Mouse (Mus musculus) fibroblast of lung, adult 2 months (primary cell): ENCODE data around the gene Hspb1.

Source experiments
- DNase-seq: peaks from one replicate; pipeline ENCODE4 v3.0.0-alpha.2; 2011; ENCODE audit warnings: low read depth

Gene Hspb1

DNA sequence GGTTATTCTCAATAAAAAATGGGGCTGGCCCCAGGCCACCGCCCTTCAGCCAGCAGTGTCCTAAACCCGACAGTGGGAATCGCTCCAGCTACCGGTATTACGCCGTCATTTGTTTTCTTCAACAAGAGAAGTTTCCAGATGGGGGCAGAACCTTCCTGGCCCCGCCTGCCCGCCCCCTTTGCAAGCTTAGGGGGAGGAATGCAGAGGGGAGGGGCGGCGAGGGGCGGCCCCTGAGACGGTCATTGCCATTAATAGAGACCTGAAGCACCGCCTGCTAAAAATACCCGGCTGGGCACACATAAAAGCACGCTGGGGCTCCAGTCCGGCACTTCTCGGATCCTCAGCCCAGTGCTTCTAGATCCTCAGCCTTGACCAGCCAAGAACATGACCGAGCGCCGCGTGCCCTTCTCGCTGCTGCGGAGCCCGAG lies at the start of gene Hspb1:
Gene Hspb1, plus strand, starts transcription at position 245 of the 428 bp plus-strand sequence.
- peak; percentile 78 for DNase-seq

DNA sequence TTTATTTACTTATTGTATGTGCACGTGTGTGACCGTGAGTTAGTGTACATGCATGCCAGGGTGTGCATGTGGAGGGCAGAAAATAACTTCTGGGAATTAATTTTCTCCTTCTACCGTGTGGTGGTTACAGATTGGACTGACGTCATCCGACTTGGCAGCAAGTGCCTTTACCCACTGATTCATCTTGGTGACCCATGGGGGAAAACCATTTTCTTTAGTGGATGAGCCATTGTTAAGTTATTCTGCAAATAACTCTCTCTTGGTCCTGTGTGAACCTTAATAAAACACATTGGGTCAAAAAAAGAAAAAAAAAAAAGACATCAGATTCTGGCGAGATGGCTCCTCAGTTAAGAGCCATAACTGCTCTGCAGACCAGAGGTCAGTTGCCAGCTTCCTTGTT lies 46.1 kb upstream of the Hspb1 start:
- DNase-seq, result peak; percentile 59

DNA sequence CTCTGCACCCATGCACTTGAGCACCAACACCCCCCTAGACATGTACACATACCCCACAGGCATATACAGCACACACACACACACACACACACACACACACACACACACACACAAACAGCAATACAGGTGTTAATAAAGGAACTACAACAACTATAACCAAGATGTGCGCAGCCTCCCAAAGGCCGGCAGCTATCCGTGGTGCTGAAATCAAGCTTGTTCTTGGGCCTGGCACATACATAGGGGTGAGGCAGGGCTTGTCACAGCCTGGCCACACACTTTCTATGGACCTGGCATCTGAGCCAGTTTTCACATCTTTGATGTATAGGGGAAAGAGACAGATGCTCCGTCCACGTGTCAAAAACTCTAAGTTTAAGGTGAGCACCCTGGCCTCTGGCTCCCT lies 44.3 kb upstream of the Hspb1 start:
- DNase-seq, result no peak

DNA sequence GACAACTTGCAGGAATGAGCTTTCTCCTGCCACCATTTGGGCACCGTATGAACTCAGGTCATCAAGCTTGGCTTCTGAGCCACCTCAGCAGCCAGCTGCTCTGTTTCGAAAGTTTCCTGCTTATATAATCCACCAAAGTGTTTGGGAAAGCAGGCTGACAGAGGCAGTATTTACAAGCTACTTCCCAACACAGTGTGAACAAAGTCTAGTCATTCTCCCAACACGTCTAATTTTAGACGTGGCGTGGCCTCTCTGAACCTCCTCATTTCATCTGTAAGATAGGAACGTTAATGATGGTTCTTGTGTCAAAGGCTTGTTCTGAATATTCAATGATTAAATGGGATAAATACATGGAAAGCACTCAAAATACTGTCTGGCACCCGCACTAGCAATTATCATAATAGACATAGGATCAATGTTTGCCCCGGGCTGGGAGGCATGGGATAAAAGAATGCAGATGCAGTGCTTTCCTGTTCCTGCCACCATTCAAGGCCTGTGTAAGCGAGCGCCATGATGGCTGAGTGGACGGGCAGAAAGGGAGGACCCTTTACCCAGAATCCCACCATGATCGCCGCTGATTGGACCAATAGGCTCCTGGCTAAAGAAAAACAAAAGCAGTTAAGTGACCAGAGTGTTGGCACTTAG lies 41.9 kb upstream of the Hspb1 start:
- no peak for DNase-seq

DNA sequence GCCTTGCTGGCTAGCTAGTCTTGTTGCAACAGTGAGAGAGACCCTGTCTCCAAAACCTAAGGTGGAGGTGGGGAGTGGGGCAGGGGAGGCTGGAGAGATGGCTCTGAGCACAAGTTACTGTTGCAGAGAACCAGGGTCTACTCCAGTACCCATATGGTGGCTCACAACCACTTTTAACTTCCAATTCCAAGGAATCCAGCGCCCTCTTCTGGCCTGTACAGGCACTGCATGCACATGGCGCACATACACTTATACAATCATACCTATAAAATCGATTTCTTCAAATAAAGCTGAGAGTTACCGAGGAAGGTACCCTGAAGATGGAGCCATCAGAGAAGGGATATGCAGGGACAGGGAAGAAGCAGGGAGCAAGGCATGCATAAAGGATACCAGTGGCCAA lies 40.3 kb upstream of the Hspb1 start:
- DNase-seq, result no peak

DNA sequence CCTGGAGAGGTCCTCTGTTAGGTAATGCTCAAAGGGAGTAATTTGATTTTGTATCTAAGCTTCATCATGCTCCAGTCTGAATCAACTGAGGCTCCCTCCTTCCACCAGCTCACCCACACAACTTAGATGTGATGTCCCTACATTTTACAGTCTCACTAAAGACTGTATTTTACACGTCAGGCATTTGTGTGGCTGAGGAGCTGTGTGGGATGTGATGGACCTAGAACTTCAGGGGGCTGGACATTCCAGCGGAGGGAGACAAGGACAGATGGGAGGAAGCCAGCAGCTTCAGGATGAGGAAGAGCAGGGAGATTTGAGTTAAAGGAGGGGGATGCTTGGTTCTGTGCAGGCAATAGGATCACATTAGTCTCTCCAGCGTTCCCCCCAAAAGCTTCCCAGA lies 39.8 kb upstream of the Hspb1 start:
- no peak for DNase-seq

DNA sequence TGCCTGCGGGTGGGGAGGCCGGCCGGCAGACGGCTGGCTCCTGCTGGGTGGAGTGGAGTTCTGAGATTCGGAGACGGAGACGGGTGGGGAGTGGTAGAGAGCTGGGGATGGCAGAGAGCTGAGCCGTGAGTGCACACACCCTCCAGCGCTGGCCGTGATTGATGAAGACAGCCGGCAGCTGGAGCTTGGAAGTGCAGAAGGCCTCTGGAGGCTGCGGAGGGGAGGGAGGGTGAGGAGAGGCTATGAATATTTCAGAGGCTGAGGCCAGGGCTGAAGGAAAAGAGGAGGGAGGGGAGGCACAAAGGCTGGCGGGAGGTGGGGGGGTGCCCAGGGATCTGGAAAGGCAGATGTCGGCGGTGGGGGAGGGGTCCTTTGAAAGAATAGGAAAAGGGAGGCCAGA lies 36.7 kb upstream of the Hspb1 start:
- no peak for DNase-seq

DNA sequence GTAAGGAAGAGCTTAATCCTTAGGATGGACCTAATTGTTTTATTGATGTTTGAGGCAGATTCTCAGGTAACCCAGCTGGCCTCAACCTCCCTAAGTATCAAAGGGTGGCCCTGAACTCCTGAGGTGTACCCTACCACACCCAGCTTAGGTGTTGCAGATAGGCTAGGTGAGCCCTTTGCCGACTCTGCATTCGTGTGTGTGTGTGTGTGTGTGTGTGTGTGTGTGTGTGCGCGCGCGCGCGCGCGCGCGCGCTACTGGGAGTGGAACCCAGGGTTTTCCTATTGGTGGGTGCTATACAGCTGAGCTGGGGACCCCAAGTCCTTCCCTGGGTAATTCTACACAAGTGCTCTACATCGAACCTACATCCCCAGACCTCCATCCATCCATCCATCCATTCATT lies 36.2 kb upstream of the Hspb1 start:
- no peak for DNase-seq

DNA sequence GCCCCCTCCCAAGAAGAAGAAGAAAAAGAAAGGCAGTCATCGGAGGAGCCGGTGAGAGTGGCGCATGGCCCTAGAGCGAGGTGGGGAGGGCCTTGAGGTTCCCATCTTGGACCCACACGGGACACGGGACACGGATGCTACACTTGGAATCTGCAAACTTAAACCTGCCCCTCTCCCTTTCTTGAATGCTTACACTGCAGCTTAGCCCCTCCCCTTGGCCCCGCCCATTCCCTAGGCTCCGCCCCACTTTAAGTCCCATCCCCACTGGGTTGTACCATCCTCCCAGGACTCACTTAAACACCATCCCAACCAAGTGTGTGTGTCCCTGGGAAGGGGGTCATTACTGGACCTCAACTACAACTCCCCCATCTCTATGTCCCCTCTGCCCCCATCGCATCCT lies 35.3 kb upstream of the Hspb1 start:
- no peak for DNase-seq

DNA sequence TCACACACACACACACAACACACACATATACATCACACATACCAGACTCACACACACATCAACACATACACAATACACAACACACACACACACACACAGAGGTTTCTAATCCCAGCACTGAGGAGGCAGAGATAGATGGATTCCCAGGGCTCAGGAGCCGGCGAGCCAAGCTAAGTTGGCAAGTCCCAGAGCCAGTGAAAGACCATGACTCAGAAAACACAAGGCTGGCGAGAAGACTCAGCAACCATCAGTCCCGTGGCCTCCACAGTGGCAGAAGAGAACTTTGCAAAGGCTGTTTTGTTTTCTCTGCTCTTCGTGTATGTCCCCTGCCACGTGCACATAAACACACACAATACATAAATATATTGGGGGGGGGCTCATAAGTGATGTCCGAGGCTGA lies 34.0 kb upstream of the Hspb1 start:
- peak; percentile 40 for DNase-seq

DNA sequence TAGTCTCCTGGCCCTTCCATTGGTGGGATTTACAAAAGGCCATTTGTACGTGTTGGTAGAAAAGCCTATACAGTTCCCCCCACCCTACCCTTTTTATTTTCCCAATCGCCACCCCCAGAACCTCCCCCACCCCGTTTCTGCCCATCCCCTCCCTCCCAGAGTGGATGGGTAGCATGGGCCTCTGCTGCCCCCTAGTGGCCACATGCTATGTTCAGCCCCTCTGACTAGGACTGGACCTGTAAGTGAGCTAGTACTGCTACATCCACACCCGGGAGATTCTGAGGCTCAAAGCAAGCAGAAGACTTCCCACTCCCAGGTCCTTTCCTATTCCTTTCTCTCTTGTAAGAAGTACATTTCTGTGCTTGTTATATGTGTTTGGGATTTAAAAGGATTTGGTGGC lies 32.6 kb upstream of the Hspb1 start:
- peak; percentile 25 for DNase-seq

DNA sequence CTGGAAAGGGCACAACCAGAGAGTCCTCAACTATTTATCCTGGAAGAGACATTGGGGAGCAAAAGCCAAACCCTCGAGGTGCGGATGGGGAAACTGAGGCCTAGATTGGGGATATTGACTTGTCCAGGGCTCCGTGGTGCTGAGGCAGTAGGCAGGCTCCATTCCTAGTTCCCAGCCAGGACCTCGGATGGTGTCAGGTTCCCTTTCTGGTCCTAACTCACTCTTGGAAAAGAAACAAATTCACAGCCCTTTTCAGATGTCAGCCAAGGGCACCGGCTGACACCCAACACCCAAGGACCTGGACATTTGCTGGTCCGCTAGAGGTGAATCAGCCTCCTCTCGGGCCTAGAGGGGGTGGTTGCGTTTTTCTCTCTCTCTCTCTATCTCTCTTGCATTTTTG lies 21.1 kb upstream of the Hspb1 start:
- no peak for DNase-seq

DNA sequence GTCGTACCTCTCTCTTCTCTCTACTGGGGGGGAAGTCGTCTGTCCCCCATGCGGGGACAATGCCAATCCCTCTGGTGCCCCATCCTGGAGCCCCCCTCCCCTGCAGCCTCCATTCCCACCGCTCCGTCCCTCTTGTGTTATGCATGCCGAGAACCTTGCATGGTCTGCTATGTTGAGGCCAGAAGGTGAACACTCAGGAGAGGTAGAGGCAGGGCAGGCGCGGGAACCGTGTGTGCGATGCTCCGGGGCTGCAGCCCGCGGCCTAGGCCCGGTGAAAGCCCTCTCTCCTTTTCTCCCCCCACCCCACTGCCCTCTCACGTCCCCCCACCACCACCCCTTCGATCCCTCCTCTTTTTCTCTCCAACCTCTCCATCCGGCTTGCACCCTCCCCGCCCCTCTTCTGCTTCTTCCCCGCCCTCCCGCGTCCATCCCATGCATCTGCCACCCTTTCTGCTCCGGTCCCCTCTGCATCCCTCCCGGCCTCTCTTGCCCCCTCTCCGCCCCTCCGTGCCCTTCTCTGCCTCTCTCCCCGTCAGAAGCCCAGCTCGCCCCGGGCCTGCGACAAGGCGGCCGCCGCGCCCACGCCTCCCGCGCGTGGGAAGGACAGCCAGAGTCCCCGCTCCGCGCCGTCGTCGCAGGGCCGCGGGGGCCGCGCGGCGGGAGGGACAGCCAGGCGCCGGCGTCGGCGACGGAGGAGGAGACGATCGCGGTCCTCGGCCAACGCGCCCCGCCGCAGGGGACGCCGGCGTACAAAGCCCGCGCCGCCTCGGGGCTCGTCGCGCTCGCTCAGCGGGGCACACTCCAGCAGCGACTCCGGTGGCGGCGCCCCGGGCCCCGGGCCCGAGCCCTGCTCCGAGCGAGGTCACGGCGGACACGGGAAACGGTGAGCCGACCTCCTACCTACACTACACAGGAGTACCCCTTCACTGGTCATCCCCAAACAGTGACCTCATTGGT lies 19.8 kb upstream of the Hspb1 start:
- DNase-seq, result no peak

DNA sequence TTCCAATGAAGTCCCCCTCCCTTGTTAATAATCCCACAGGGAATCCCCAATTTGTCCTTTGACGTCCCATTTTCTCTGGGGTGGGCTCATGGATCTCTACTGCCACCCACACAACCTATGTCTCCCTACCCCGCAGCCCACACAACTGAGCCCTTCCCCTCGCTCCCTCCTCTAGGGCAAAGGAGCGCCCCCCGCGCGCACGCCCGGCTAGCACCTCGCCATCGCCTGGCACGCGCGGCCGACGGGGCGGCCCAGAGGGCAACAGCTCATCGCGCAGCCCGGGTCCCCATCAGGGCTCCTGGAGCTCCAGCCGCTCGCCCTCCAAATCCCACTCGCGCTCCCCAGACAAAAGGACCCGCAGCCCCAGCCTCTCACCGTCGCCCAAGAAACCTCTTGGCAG lies 19.1 kb upstream of the Hspb1 start:
- no peak for DNase-seq

DNA sequence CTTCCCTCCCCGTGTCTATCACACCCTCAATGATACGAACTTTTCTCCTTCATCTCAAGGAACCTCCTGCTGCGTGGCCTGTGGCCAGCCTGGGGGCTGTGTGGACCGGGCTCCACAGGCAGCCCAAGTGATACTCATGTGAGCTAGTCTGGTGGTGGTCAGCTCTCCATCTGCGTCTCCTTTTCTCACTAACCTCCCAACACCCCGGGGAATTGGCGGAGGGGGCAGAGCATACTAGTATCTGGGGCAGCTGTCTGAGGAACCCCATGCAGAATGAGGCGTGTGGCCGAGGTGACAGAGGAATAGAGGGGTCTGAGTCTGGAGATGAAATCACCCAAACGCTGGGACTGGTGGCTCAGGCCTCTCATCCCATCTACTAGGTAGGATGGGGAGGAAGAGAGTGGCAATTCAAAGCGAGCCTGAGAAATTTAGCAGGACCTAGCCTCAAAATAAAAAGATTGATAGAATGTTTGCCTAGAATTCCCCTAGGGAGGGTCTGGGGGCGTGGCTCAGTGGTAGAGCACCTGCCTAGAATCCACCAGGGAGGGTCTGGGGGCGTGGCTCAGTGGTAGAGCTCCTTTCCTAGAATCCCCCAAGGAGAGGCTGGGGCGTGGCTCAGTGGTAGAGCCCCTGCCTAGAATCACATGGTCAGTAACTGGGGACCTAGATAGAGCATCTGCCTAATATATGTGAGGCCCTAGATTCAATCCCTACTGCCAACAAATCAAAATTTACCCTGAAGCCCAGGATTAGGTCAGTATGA lies 17.9 kb upstream of the Hspb1 start:
- DNase-seq, result no peak

DNA sequence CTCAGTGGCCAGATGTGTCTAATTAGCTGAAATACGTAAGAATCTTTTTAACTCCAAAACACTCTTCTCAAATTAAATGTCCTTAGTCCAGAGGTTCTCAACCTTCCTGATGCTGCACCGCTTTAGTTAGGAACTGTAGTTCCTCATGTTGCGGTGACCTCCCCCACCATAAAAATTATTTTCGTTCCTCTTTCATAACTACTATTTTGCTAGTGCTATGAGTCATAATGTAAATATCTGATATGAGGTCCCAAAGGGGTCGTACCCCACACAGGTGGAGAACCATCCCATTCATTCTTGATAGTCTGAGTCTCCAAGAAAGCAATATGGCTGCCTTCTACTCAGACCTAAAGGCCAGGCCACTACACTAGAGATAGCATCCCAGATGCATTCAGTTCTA lies 17.2 kb upstream of the Hspb1 start:
- DNase-seq, result no peak

DNA sequence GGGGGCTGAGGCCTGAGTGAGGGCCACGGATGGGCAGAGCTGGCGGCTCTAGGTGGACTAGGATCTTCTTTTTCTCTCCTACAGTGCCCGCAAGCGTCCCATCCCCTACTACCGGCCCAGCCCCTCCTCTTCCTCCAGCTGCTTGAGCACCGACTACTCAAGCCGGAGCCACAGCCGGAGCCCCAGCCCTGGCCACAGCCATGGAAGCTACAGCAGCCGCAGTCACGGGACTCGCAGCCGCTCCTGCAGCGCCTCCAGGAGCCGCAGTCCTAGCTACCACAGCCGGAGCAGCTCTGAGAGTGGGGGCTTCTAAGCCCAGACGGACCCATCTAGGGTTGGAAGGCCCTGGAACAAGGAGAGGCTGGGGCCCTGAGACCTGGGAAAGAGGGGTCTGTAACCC lies 14.7 kb upstream of the Hspb1 start:
- no peak for DNase-seq

DNA sequence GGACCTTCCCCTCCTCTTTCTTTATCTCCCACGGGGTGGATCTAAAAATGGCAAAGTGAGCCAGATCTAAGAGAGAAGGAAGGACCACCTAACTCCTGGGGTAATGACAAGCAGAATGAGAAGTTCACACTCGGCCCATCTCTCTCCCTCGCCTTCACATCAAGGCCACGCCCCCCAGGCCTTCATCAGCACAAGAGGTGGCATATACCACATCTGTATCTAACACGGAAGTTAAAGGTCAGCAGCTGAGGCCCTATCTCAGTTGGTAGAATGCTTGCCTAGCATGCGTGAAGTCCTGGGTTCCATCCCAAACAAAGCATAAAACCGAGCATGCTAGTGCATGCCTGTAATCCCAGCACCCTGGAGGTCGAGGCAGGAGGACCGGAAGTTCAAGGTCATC lies 14.0 kb upstream of the Hspb1 start:
- DNase-seq, result no peak

DNA sequence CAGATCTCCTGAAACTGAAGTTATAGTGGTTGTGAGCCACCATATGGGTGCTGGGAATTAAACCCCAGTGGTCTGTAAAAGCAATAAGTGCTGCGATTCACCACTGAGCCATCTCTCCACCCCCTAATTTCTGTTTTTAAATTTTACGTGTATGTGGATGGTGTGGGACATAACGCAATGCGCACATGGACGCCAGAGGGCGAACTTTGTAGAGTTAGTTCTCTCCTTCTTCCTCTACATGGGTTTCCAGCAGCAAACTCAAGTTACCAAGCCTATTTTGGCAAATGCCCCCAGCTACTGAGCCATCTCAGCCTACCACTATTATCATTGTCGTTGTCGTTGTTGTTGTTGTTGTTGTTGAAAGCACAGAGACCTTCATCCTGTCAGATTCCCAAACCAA lies 10.5 kb upstream of the Hspb1 start:
- peak; percentile 67 for DNase-seq

DNA sequence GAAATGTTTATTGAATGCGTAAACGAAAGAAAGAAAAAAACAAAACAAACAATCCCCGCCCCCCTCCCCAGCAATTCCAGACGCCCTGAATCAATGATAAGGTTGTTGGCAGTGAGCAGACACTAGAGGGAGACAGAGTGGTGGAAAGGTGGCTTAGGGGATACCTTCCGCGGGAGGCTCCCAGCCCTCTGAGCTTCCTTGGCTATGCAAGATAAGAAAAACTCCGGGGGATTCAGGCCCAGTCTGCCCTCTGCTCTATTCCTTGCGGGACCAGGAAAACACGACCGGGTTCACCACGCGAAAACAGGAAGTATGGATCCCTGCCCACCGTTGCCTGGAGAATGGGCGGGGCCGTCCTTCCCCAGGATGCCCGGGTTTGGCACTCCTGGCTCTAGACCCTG lies 9.9 kb upstream of the Hspb1 start:
- DNase-seq, result peak; percentile 51

DNA sequence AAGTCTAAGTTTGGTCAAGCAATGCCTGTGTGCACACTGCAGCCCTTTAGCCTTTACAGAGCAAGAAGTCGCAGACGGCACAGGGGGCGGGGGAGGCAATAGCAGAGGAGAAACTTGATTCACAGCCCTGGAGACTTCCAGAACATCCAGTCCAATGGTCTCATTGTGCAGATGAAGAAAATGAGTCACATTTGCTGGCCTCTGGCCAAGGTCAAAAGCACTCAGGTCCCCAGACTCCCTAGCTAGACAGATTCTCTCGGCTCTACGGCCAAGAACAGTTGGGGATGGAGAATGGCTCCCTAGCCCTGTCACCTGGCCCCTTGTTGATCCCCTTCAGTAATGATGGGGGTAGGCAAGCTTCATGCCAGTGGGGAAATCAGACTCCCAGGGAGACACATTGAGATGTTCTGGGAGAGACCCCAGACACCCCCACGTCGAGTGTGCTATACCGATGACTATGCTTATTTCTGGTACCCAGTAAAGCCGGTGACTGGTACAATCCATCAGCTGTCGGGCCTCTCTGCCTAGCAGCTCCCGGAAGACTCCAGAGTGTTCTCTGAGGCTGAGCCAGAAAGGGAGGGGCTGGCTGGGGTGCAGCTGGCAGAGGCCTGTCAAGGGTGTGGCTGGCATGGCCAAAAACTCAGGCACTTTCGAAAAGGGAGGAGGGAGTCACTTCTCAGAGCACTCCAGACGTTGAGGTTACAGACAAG lies 8.1 kb upstream of the Hspb1 start:
- peak; percentile 96 for DNase-seq

DNA sequence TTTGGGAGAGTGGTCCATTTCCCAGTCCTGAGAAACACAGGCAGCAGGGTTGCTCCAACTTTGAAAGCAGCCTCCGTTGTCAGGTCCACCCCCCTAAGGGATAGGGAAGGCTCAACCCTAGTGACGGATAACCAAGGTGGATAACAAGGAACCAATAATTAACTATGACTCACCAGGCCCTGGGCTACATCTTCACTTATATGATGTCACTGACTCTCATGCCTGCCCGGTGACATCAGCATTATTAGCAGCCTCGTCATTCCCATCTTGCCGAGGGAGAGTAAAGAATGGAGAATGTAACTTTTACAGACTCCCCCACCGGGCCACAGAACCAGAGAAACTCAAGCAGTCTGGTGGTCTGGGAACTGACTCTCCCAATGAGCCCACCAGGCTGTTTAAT lies 3.1 kb upstream of the Hspb1 start:
- DNase-seq, result no peak
